Mouse (Mus musculus) liver, embryonic 14.5 days (tissue): ENCODE results near the gene Morf4l2. TPM values are rescaled to one million over a fixed set of nuclear protein-coding genes. Genes with fewer than 3 reads are reported as not detected.
A peak's percentile ranks its signal among the peaks of the same experiment; 100 is the strongest.

Experiments
- ATAC-seq: fragments of 200-750 bp; cut with Nextera tagmentation; 2 replicates; pipeline ENCODE4 v1.8.0; 2017; ENCODE audit warnings: moderate number of reproducible peaks, mild to moderate bottlenecking, moderate library complexity; ENCODE audit not compliant: insufficient read depth
- DNase-seq, 3 experiments: peaks; one replicate each; pipeline ENCODE4 v3.0.0-alpha.2; 2012 to 2013; ENCODE audit warnings: low read depth in 3 of 3, low spot score in 3 of 3
- H3K27ac ChIP-seq: fragments of 300-500 bp; sonication (generic); 2 replicates; pipeline ENCODE4 v1.5.1; 2014; ENCODE audit warnings: moderate library complexity, mild to moderate bottlenecking, control low read depth, inconsistent platforms
- H3K27me3 ChIP-seq: fragments of 300-500 bp; sonication (generic); 2 replicates; pipeline ENCODE4 v1.6.1; 2014; ENCODE audit warnings: mild to moderate bottlenecking, low read length, moderate library complexity; ENCODE audit not compliant: control insufficient read depth, insufficient read depth
- H3K36me3 ChIP-seq: fragments of 300-500 bp; sonication (generic); replicated peaks from 2 replicates; pipeline ENCODE4 v1.6.1; 2014; ENCODE audit warnings: low read depth; ENCODE audit not compliant: control insufficient read depth, insufficient read depth
- H3K4me1 ChIP-seq, 2 experiments: fragments of 200-500 bp in 1 of 2; fragments of 300-500 bp in 1 of 2; sonication (generic) in 1 of 2; replicated peaks; 2 replicates each; pipeline ENCODE4 v1.6.1; 2012 to 2014; ENCODE audit warnings: antibody characterized with exemption in 1 of 2, inconsistent platforms in 1 of 2, low read length in 1 of 2; ENCODE audit not compliant: control insufficient read depth in 2 of 2, insufficient read depth in 2 of 2
- H3K4me2 ChIP-seq: fragments of 300-500 bp; sonication (generic); 2 replicates; pipeline ENCODE4 v1.6.1; 2014; ENCODE audit warnings: low read depth, mild to moderate bottlenecking, control low read depth, moderate library complexity
- H3K4me3 ChIP-seq, 2 experiments: fragments of 200-500 bp in 1 of 2; fragments of 300-500 bp in 1 of 2; sonication (generic) in 1 of 2; 2 replicates each; pipeline ENCODE4 v1.5.1; 2012 to 2014; ENCODE audit warnings: low read depth in 2 of 2, low read length in 2 of 2, mild to moderate bottlenecking in 2 of 2, control low read depth in 1 of 2, inconsistent platforms in 1 of 2, moderate library complexity in 1 of 2; ENCODE audit not compliant: insufficient read depth in 1 of 2
- H3K9ac ChIP-seq: fragments of 300-500 bp; sonication (generic); replicated peaks from 2 replicates; pipeline ENCODE4 v1.6.1; 2014; ENCODE audit warnings: mild to moderate bottlenecking, control low read depth, moderate library complexity
- H3K9me3 ChIP-seq: fragments of 300-500 bp; sonication (generic); 2 replicates; pipeline ENCODE4 v1.6.1; 2016; ENCODE audit warnings: low read length, mixed read lengths; ENCODE audit not compliant: control insufficient read depth
- CTCF ChIP-seq: IDR thresholded peaks from 2 replicates; pipeline ENCODE4 v1.5.1; 2016; ENCODE audit warnings: antibody characterized with exemption, low read depth, control low read depth
- EP300 ChIP-seq: IDR thresholded peaks from 2 replicates; pipeline ENCODE4 v1.6.1; 2016; ENCODE audit warnings: antibody characterized with exemption, low read depth
- WGBS: fragments of 180-500 bp; shearing (Covaris S2); extraction: QIAGEN DNeasy Blood & Tissue Kit; methylation state at CpG from one replicate; pipeline ENCODE4 v1.1.7; 2014; ENCODE audit not compliant: insufficient replicate concordance; 5-methylcytosine and 5-hydroxymethylcytosine counted together
- polyA plus RNA-seq, 2 experiments: library from polyadenylated mRNA; depleted of rRNA in 1 of 2; stranded (reverse) in 1 of 2; unstranded in 1 of 2; fragments of >200 nt; fragmentation: Nextera tagmentation in 1 of 2; extraction: Ambion mirVana in 1 of 2; gene quantifications; 2 replicates each; pipeline versions ENCODE4 v1.2.1 to v1.2.3; 2012 to 2014

The Morf4l2 gene
- polyA plus RNA-seq, 2 experiments: 111 to 193 TPM

- Histone ChIP-seq H3K9me3 (no peaks in the 10 kb centered on the region), H3K4me3 (no peak overlapping the region), H3K36me3 (no peaks in the 10 kb centered on the region), H3K27me3 (no peaks in the 10 kb centered on the region), H3K9ac (no peak overlapping the region), H3K27ac (no peak overlapping the region), H3K4me1 (no peaks in the 10 kb centered on the region), H3K4me2 (no peak overlapping the region)
- no peak for ATAC-seq
- DNase-seq: no peak
- no peak for TF ChIP-seq EP300
- TF ChIP-seq CTCF: no peak
- 60% methylated on average over 1 of the region's 1 CpGs for WGBS
These were observed 29.5 kb upstream of the Morf4l2 start for GRCm38 (mm10) chrX:136773035-136773434.

- DNase-seq (no peak), ATAC-seq (no peak)
- H3K4me1 ChIP-seq: no peaks in the 10 kb centered on the region
- WGBS: 58% methylated on average over 11 of the region's 11 CpGs
- H3K9me3 ChIP-seq: no peaks in the 10 kb centered on the region
- H3K9ac ChIP-seq: no peak overlapping the region
- H3K4me2 ChIP-seq: no peak overlapping the region
- H3K27me3 ChIP-seq: no peaks in the 10 kb centered on the region
- no peaks in the 10 kb centered on the region for H3K36me3 ChIP-seq
- TF ChIP-seq CTCF (peak; percentile 51), EP300 (no peak)
- H3K27ac ChIP-seq: no peak overlapping the region
- H3K4me3 ChIP-seq: no peak overlapping the region
These were observed 17.9 kb upstream of the Morf4l2 start for GRCm38 (mm10) chrX:136761103-136762074.

- Histone ChIP-seq H3K27ac (no peak overlapping the region), H3K27me3 (no peaks in the 10 kb centered on the region), H3K9me3 (no peaks in the 10 kb centered on the region), H3K4me3 (no peak overlapping the region), H3K4me2 (no peak overlapping the region), H3K4me1 (no peaks in the 10 kb centered on the region), H3K36me3 (no peaks in the 10 kb centered on the region), H3K9ac (no peak overlapping the region)
- no peak for DNase-seq
- WGBS: 73% methylated on average over 3 of the region's 3 CpGs
- ATAC-seq: no peak
- TF ChIP-seq CTCF: no peak
- TF ChIP-seq EP300: no peak
These were observed 12.0 kb upstream of the Morf4l2 start for GRCm38 (mm10) chrX:136755464-136755863.

GRCm38 (mm10) chrX:136749329-136749728 is 5.8 kb upstream of the Morf4l2 start:
- no peak for DNase-seq
- Histone ChIP-seq H3K27ac (no peak overlapping the region), H3K4me1 (no peaks in the 10 kb centered on the region), H3K9ac (no peak overlapping the region), H3K36me3 (no peaks in the 10 kb centered on the region), H3K9me3 (no peaks in the 10 kb centered on the region), H3K27me3 (no peaks in the 10 kb centered on the region), H3K4me2 (no peak overlapping the region), H3K4me3 (no peak overlapping the region)
- TF ChIP-seq CTCF (no peak), EP300 (no peak)
- ATAC-seq: no peak
- WGBS: 47% methylated on average over 4 of the region's 4 CpGs

- no peak overlapping the region for H3K27ac ChIP-seq
- no peak overlapping the region for H3K4me2 ChIP-seq
- ATAC-seq (no peak), DNase-seq (no peak)
- H3K9ac ChIP-seq: no peak overlapping the region
- no peak overlapping the region for H3K4me3 ChIP-seq
- H3K9me3 ChIP-seq: no peaks in the 10 kb centered on the region
- H3K36me3 ChIP-seq: no peaks in the 10 kb centered on the region
- TF ChIP-seq EP300: no peak
- no peak for TF ChIP-seq CTCF
- H3K27me3 ChIP-seq: no peaks in the 10 kb centered on the region
- WGBS: 57% methylated on average over 8 of the region's 8 CpGs
- no peaks in the 10 kb centered on the region; a peak in 1 of 4 replicates for H3K4me1 ChIP-seq
These were observed 1.2 kb upstream of the Morf4l2 start for GRCm38 (mm10) chrX:136744663-136745062.
